Mouse (Mus musculus) bone marrow macrophage, adult 2 months (primary cell): ENCODE data around the gene Itpr1.

Experiments
- CTCF ChIP-seq: IDR thresholded peaks from 2 replicates; pipeline ENCODE4 v1.5.1; 2012; ENCODE audit warnings: low read depth, mild to moderate bottlenecking, low read length, moderate library complexity
- POLR2A ChIP-seq: IDR thresholded peaks from 2 replicates; pipeline ENCODE4 v1.6.1; 2012; ENCODE audit warnings: mild to moderate bottlenecking, low read depth, low read length, borderline replicate concordance

DNA sequence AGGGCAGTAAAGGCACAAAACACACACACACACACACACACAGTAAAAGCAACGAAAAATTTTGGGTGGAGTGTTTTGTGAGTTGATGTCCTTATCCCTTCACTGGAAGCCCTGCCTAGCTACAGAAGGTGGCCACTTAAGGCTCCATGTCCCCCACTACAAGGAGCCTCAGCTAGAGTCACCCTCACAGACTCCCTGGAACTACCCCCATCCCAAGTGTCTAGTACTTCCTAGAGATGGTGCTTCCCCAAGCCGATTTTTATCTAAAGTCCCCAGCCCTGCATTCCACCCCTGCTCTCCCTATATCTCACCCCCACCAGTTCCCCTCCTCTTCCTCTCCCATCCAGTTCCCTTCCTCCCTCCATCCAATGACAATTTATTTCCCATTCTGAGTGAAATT lies 47.3 kb upstream of the Itpr1 start:
- TF ChIP-seq CTCF = no peak
- TF ChIP-seq POLR2A = no peak
